Mouse (Mus musculus) E14TG2a.4 (cell line): ENCODE data around the gene Jag1.

ENCODE experiments used
- CTCF ChIP-seq: conservative IDR thresholded peaks from 2 replicates; pipeline ENCODE4 v1.5.1; 2014; ENCODE audit warnings: low read length
- POU5F1 ChIP-seq: IDR thresholded peaks from 2 replicates; pipeline ENCODE4 v1.6.1; 2014; ENCODE audit warnings: low read length, borderline replicate concordance

DNA sequence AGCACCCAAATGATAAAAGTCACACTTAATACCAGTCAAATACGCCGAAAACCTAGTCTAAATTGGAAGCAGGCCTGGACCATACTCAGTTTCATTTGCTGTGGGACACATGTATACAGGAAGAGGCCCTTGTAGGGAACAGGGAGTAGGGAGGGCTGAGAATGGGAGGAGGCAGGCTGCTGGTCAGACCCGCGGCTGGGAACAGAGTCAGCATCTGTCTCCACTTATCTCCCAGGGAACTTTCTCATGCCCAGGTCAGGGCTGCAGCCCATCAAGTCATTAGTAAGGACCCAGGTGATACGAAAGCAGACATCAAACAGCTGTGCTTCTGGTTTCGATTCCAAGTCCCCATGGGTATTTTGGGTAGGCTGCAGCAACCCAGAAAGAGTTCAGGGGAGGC, 28.7 kb downstream of the Jag1 start:
- no peak for TF ChIP-seq CTCF
- no peak for TF ChIP-seq POU5F1
